Mouse (Mus musculus) erythroblast, embryonic 14.5 days (primary cell): ENCODE data around the gene Galnt18. TPM values are rescaled to one million over a fixed set of nuclear protein-coding genes. Genes with fewer than 3 reads are reported as not detected.

Experiments
- H3K27me3 ChIP-seq: 2 replicates; pipeline ENCODE4 v1.6.1; 2012; ENCODE audit warnings: inconsistent platforms; ENCODE audit not compliant: control insufficient read depth
- H3K36me3 ChIP-seq: 2 replicates; pipeline ENCODE4 v1.6.1; 2012; ENCODE audit warnings: mild to moderate bottlenecking, inconsistent platforms; ENCODE audit not compliant: control insufficient read depth
- H3K4me1 ChIP-seq: 2 replicates; pipeline ENCODE4 v1.6.1; 2012; ENCODE audit warnings: inconsistent platforms; ENCODE audit not compliant: control insufficient read depth
- H3K4me3 ChIP-seq: replicated peaks from 2 replicates; pipeline ENCODE3; 2012; ENCODE audit warnings: moderate library complexity, mild to moderate bottlenecking, inconsistent platforms
- H3K9me3 ChIP-seq: 2 replicates; pipeline ENCODE4 v1.6.1; 2012; ENCODE audit warnings: low read length, inconsistent platforms, mixed read lengths; ENCODE audit not compliant: control insufficient read depth
- GATA1 ChIP-seq: IDR thresholded peaks from 2 replicates; pipeline ENCODE4 v1.6.1; 2012; ENCODE audit warnings: low read length, inconsistent platforms, mixed read lengths
- TAL1 ChIP-seq: IDR thresholded peaks from 3 replicates; pipeline ENCODE4 v1.6.1; 2012; ENCODE audit warnings: low read length, inconsistent platforms, mixed read lengths
- polyA plus RNA-seq: library from polyadenylated mRNA; stranded (reverse); fragments of >175 nt; gene quantifications from 2 replicates; pipeline ENCODE4 v1.2.3, GENCODE M21; 2012

The Galnt18 gene
- polyA plus RNA-seq, 1 experiment = not detected

GRCm38 (mm10) chr7:111724004-111724403, 55.8 kb downstream of the Galnt18 start:
- TF ChIP-seq GATA1 (no peak), TAL1 (no peak)
- H3K36me3 ChIP-seq = no peaks in the 10 kb centered on the region
- no peaks in the 10 kb centered on the region for H3K4me1 ChIP-seq
- no peaks in the 10 kb centered on the region for H3K27me3 ChIP-seq
- H3K4me3 ChIP-seq = no peak overlapping the region
- no peaks in the 10 kb centered on the region for H3K9me3 ChIP-seq

DNA sequence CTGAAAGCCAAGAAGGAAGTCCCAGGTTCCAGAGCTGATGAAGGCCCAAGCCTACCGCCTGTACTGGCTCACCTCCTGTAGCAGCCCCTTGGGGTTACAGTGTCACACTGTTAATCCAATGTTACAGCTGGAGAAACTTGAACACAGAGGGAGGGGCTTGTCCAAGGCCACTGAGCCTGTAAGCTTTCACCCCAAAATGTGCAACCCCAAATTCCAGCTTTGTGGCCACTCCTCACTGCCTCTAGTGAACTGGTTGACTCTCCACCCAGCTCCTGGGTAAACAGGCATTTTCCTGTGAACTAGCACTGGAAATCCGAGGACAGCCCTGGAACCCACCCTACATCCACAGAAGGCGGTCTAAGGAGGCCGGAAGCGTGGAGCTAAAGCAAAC, 58.5 kb downstream of the Galnt18 start:
- Histone ChIP-seq H3K36me3 (no peaks in the 10 kb centered on the region), H3K27me3 (no peaks in the 10 kb centered on the region), H3K9me3 (no peaks in the 10 kb centered on the region), H3K4me3 (no peak overlapping the region), H3K4me1 (no peaks in the 10 kb centered on the region)
- no peak for TF ChIP-seq GATA1
- no peak for TF ChIP-seq TAL1

- H3K4me3 ChIP-seq = no peak overlapping the region
- TF ChIP-seq TAL1 (no peak), GATA1 (no peak)
- H3K27me3 ChIP-seq = no peaks in the 10 kb centered on the region
- H3K36me3 ChIP-seq = no peaks in the 10 kb centered on the region
- H3K4me1 ChIP-seq = peaks cover 5% of the 10 kb centered on the region
- H3K9me3 ChIP-seq = no peaks in the 10 kb centered on the region
Observed at GRCm38 (mm10) chr7:111720511-111721307, 59.1 kb downstream of the Galnt18 start.

- Histone ChIP-seq H3K27me3 (no peaks in the 10 kb centered on the region), H3K4me3 (no peak overlapping the region), H3K9me3 (no peaks in the 10 kb centered on the region), H3K4me1 (peaks cover 19% of the 10 kb centered on the region), H3K36me3 (no peaks in the 10 kb centered on the region)
- TF ChIP-seq TAL1 (no peak), GATA1 (no peak)
Observed at GRCm38 (mm10) chr7:111718900-111719299, 60.9 kb downstream of the Galnt18 start.

DNA sequence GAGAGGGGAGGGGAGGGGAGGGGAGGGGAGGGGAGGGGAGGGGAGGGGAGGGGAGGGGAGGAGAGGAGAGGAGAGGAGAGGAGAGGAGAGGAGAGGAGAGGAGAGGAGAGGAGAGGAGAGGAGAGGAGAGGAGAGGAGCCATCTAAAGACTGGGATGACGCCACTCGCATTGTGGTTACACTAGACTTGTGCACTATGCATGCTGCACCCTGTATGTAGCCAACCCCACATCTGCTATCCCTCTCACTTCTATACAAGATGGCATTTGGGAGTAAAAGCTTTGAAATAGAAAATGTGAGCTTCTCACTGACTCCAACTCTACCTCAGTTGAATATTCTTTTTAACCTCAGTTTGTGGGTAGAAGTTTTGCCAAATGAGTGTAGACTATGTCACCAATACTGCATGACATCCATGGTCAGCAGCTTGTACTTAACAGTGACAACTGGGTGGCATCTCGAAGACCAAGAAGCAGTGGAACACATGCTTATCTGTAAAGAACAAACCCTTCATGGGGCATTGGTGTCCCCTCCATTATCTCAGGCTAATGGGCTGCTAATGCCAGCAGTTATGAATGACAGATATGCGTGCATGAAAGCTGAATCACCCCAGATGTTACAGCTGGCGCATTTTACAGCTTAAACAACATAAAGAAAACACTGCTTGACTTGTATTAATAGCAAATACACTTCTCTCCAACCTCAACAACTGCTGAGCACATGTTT, 65.0 kb downstream of the Galnt18 start:
- H3K4me1 ChIP-seq = peaks cover 40% of the 10 kb centered on the region
- H3K27me3 ChIP-seq = no peaks in the 10 kb centered on the region
- no peak overlapping the region for H3K4me3 ChIP-seq
- H3K9me3 ChIP-seq = no peaks in the 10 kb centered on the region
- TF ChIP-seq TAL1 (no peak), GATA1 (no peak)
- no peaks in the 10 kb centered on the region for H3K36me3 ChIP-seq

DNA sequence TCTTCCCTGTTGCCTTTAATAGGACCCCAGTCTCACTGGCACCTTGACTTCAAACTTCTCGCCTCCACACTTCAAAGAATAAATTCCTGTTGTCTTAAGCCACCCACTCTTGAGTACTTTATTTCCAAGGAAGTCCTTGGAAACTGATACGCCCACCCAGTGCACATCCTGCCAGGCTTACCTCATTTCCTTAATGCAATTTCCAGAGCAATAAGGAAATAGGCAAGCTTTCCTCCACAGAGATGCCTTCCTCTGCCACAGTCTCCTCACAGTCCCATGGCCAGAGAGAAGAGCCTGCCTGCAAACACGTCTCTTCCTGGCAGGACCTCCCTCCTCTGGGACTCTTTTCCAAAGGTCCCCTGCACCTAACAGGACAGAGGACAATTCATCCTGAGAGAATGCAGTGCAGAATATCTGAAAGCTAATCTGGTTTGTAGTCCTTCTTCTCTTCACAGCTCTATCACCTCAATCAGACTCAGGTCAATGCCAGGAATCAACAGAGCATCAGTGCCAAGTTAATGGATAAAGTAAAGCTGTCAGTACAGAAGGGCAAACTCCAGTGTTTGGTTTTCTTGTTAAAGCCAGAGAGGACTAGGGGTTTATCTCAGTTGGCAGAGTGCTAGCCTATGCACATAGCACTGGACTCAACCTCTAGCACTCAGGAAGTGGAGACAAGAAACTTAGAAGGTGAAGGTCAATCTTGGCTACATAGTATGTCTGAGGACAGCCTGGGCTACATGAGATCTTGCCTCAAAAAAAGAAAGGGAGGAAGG, 65.8 kb downstream of the Galnt18 start:
- TF ChIP-seq GATA1 = no peak
- TF ChIP-seq TAL1 = no peak
- no peak overlapping the region for H3K4me3 ChIP-seq
- H3K4me1 ChIP-seq = peaks cover 40% of the 10 kb centered on the region

GRCm38 (mm10) chr7:111712797-111713196, 67.0 kb downstream of the Galnt18 start:
- Histone ChIP-seq H3K9me3 (no peaks in the 10 kb centered on the region), H3K4me3 (no peak overlapping the region), H3K27me3 (no peaks in the 10 kb centered on the region), H3K36me3 (no peaks in the 10 kb centered on the region), H3K4me1 (peaks cover 40% of the 10 kb centered on the region)
- TF ChIP-seq GATA1 (no peak), TAL1 (no peak)

More for the DNA sequence above, 65.8 kb downstream of the Galnt18 start:
- no peaks in the 10 kb centered on the region for H3K36me3 ChIP-seq
- no peaks in the 10 kb centered on the region for H3K9me3 ChIP-seq
- no peaks in the 10 kb centered on the region for H3K27me3 ChIP-seq

DNA sequence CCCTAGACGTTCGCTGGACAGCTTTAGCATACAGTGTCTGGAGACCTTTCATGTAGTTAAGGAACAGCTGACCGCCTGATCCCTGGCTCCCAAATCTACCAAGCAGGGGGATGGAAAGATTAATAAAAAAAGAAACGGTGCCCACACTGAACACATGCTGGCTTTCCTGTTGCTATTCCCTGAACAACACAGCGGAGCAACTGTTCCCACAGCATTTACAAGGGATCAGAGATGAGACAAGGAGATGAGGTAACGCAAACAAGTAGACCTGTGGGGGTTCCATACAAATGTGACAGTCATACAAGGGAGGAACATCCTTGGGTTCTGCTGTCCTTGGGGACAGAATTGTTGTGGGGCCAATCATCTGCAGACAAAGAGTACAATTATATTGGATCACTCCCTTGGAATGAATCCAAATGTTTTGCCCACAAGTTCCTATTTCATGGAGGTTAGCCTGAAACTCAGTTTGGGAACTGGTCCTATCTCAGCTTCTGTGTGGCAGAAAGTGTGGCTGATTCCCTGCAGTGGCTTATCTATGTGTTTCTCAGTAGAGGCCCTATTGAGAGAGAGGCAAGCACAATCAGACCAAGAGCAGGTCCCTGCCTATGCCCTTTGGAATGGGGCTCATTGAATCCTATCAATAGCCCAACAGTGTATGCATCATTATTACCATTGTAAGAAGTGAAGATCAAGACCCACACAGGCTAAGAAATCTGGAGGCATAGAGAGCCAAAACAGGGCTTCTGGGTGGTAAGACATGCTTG, 68.5 kb downstream of the Galnt18 start:
- H3K9me3 ChIP-seq = no peaks in the 10 kb centered on the region
- no peaks in the 10 kb centered on the region for H3K36me3 ChIP-seq
- no peak overlapping the region for H3K4me3 ChIP-seq
- peaks cover 40% of the 10 kb centered on the region for H3K4me1 ChIP-seq
- TF ChIP-seq GATA1 (no peak), TAL1 (no peak)
- no peaks in the 10 kb centered on the region for H3K27me3 ChIP-seq

DNA sequence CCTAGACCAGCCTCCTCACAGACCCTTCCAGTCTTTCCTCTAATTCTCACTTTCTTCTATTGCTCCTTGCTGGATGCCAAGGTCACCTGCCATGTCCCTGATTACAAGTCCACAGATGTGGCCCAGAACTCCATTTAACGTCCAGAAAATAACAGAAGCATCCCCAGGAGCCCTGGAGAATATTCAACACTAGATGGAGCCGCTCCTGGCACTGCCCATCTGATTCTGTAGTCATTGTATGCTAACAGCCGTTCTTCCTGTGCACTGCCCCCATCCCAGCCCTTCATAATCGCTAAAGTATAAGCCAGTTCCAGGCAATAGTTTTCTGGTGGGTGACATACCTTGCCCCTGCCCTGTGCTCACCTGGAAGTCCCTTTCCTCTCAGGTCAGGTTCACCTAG, 69.5 kb downstream of the Galnt18 start:
- H3K9me3 ChIP-seq = no peaks in the 10 kb centered on the region
- peaks cover 32% of the 10 kb centered on the region for H3K4me1 ChIP-seq
- H3K27me3 ChIP-seq = no peaks in the 10 kb centered on the region
- H3K4me3 ChIP-seq = no peak overlapping the region
- TF ChIP-seq GATA1 (no peak), TAL1 (no peak)
- no peaks in the 10 kb centered on the region for H3K36me3 ChIP-seq
